Mouse (Mus musculus) heart, embryonic 16.5 days (tissue): Measurements from ENCODE around the gene Baiap2l1. TPM values are rescaled to one million over a fixed set of nuclear protein-coding genes. Genes with fewer than 3 reads are reported as not detected.

Experiments
- ATAC-seq: fragments of 200-750 bp; cut with Nextera tagmentation; replicated peaks from 2 replicates; pipeline ENCODE4 v1.8.0; 2017; ENCODE audit warnings: moderate number of reproducible peaks; ENCODE audit not compliant: insufficient read depth, low FRiP score; ENCODE audit errors: extremely low read depth
- H3K27ac ChIP-seq: fragments of 300-500 bp; sonication (generic); 2 replicates; pipeline ENCODE4 v1.5.1; 2014; ENCODE audit warnings: mild to moderate bottlenecking, low read length, control low read depth, moderate library complexity
- H3K27me3 ChIP-seq: fragments of 300-500 bp; sonication (generic); 2 replicates; pipeline ENCODE4 v1.6.1; 2014; ENCODE audit warnings: low read length, mixed read lengths; ENCODE audit not compliant: control insufficient read depth, insufficient read depth
- H3K36me3 ChIP-seq: fragments of 300-500 bp; sonication (generic); 2 replicates; pipeline ENCODE4 v1.6.1; 2014; ENCODE audit not compliant: control insufficient read depth, insufficient read depth
- H3K4me1 ChIP-seq: fragments of 300-500 bp; sonication (generic); 2 replicates; pipeline ENCODE4 v1.6.1; 2014; ENCODE audit warnings: low read length, mixed read lengths; ENCODE audit not compliant: control insufficient read depth, insufficient read depth
- H3K4me2 ChIP-seq: fragments of 300-500 bp; sonication (generic); 2 replicates; pipeline ENCODE4 v1.6.1; 2014; ENCODE audit warnings: low read depth, mild to moderate bottlenecking, control low read depth, low read length
- H3K4me3 ChIP-seq: fragments of 300-500 bp; sonication (generic); 2 replicates; pipeline ENCODE4 v1.5.1; 2014; ENCODE audit warnings: mild to moderate bottlenecking, control low read depth, low read length
- H3K9ac ChIP-seq: fragments of 300-500 bp; sonication (generic); 2 replicates; pipeline ENCODE4 v1.6.1; 2014; ENCODE audit warnings: low read length, control low read depth
- H3K9me3 ChIP-seq: fragments of 300-500 bp; sonication (generic); replicated peaks from 2 replicates; pipeline ENCODE4 v1.6.1; 2016; ENCODE audit warnings: low read length; ENCODE audit not compliant: control insufficient read depth
- WGBS: fragments of 180-500 bp; shearing (Covaris S2); extraction: QIAGEN DNeasy Blood & Tissue Kit; methylation state at CpG from one replicate; pipeline ENCODE4 v1.1.7; 2014; 5-methylcytosine and 5-hydroxymethylcytosine counted together
- polyA plus RNA-seq: library from polyadenylated mRNA; unstranded; fragments of >200 nt; fragmentation: Nextera tagmentation; extraction: Ambion mirVana; gene quantifications from 2 replicates; pipeline ENCODE4 v1.2.1, GENCODE M21; 2015

The Baiap2l1 gene
- polyA plus RNA-seq, 1 experiment from 2014 or later = 12.0 TPM

GRCm38 (mm10) chr5:144260464-144260863 lies 97.4 kb downstream of the Baiap2l1 start:
- Histone ChIP-seq H3K4me2 (no peak overlapping the region), H3K27me3 (no peaks in the 10 kb centered on the region), H3K4me3 (no peak overlapping the region), H3K9me3 (no peaks in the 10 kb centered on the region), H3K9ac (no peak overlapping the region), H3K27ac (no peak overlapping the region), H3K36me3 (peaks cover 8% of the 10 kb centered on the region; the same call in 1 of the 2 replicates), H3K4me1 (peaks cover 62% of the 10 kb centered on the region)
- no peak for ATAC-seq
- WGBS = 81% methylated on average over 8 of the region's 8 CpGs

DNA sequence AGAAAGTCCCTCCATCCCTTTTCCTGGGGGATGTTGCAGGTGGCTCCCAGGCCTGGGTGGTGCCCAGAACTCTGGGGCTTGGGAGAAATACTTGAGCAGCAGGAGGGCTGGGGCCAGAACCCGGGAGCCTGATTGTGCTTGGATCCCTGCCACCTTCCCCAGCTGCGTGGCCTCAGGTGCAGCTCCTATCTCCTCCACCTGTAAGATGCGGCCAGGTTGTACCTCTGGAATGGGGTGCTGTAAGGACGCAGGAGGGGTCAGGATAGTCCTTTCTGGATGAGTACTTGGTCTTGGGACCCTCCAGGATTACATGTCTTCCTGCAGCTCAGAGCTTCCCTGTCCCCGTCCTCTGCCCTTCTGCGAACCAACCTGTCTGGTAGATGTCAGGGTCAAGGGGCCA lies 98.7 kb downstream of the Baiap2l1 start:
- no peak for ATAC-seq
- Histone ChIP-seq H3K4me3 (peak overlapping the region; percentile 92), H3K36me3 (no peaks in the 10 kb centered on the region), H3K9me3 (no peaks in the 10 kb centered on the region), H3K4me1 (peaks cover 65% of the 10 kb centered on the region), H3K4me2 (peak overlapping the region; percentile 78), H3K9ac (peak overlapping the region; percentile 99), H3K27me3 (no peaks in the 10 kb centered on the region), H3K27ac (peak overlapping the region; percentile 98; the same call in 1 of the 2 replicates)
- 65% methylated on average over 6 of the region's 6 CpGs for WGBS

- H3K27me3 ChIP-seq = no peaks in the 10 kb centered on the region
- ATAC-seq = no peak
- H3K9me3 ChIP-seq = no peaks in the 10 kb centered on the region
- H3K36me3 ChIP-seq = no peaks in the 10 kb centered on the region
- H3K4me2 ChIP-seq = peak overlapping the region; percentile 78
- 13% methylated on average over 2 of the region's 2 CpGs for WGBS
- H3K4me1 ChIP-seq = peaks cover 65% of the 10 kb centered on the region
- H3K27ac ChIP-seq = peak overlapping the region; percentile 98
- H3K9ac ChIP-seq = peak overlapping the region; percentile 99
- H3K4me3 ChIP-seq = peak overlapping the region; percentile 92
Observed at GRCm38 (mm10) chr5:144258687-144259086, 99.2 kb downstream of the Baiap2l1 start.

DNA sequence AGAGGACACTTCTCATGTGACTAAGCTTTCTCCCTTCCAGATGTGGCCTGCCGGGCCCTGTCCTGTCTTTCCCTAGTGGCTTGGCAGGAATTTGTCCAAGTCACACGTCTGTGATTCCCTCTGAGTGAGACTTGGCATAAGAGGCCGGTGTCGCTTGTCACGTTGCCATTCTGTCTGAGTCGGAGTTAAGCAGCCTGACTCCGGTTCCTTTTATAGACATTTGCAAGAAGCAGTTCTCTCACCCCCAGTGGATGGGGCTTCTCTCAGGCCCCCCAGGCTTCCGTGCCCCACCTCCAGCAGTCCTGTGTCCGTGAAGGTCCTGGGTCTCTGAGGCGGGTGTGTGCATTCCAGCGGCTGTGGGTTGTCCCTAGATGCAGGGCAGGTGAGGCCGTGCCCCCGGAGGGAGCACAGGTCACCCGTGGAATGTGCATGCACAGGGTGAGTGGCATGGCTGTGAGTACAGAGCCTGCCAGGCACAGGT lies 99.7 kb downstream of the Baiap2l1 start:
- Histone ChIP-seq H3K9ac (peak overlapping the region; percentile 99), H3K27ac (peak overlapping the region; percentile 98), H3K27me3 (no peaks in the 10 kb centered on the region), H3K4me2 (peak overlapping the region; percentile 78), H3K9me3 (no peaks in the 10 kb centered on the region), H3K36me3 (no peaks in the 10 kb centered on the region), H3K4me3 (peak overlapping the region; percentile 92), H3K4me1 (peaks cover 64% of the 10 kb centered on the region)
- 15% methylated on average over 14 of the region's 14 CpGs for WGBS
- ATAC-seq = peak; percentile 41

DNA sequence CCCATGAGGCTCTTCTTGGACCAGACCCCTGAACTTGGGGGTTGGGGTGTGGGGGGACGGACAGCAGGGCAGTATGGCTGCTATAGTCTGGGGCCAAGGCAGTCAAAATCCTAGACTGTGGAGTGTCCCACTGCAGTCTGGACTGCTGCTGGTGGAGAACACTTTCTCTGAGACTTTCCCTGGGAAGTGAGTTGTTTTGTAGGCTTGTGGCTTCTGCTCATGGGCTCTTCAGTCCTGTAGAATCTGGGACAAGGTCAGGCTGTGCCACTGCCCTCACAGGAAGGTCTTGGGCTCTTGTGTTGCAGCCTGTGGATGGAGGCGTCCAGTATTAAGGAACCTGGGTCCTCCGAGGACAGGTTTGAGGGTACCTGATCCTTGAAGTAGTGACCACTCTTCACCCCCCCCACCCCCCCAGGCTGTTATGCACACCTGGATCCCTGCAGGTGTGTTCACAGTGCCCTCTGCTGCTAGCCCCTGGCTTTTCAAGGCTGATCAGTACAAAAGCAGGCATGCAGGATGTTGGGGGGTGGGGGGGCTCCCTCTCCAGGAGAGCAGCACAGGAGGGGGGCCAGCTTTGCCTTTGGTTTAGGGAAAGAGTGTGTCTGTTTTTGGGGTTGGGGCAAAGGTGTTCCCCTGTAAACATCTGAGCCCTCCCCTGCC lies 100.3 kb downstream of the Baiap2l1 start:
- Histone ChIP-seq H3K4me2 (peak overlapping the region; percentile 78), H3K36me3 (no peaks in the 10 kb centered on the region), H3K4me1 (peaks cover 60% of the 10 kb centered on the region), H3K9ac (peak overlapping the region; percentile 99), H3K27me3 (no peaks in the 10 kb centered on the region), H3K27ac (peak overlapping the region; percentile 98), H3K4me3 (peak overlapping the region; percentile 92), H3K9me3 (no peaks in the 10 kb centered on the region)
- 56% methylated on average over 3 of the region's 3 CpGs for WGBS
- no peak for ATAC-seq

DNA sequence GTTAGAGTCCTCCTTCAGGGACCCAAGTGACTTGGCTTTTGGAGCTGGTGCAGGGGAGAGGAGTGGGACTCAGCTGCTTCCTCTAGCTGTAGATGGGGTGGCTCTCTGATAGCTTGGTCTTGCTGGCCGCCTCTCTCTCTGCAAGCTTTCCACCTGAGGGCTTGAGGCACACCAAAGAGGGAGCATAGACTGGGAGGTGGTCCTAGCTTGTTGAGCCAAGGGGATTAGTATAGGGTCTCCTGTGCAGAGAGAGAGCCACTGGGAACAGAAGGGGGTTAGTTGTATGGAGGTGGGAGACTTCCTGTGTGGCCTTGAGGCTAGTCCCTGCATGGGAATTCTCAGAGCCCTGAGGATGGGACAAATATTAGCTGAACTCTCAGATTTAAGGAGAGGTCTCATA lies 101.0 kb downstream of the Baiap2l1 start:
- H3K4me1 ChIP-seq = peaks cover 55% of the 10 kb centered on the region
- no peaks in the 10 kb centered on the region for H3K36me3 ChIP-seq
- H3K27ac ChIP-seq = peak overlapping the region; percentile 98
- peak overlapping the region; percentile 99 for H3K9ac ChIP-seq
- ATAC-seq = no peak
- H3K9me3 ChIP-seq = no peaks in the 10 kb centered on the region
- H3K27me3 ChIP-seq = no peaks in the 10 kb centered on the region
- peak overlapping the region; percentile 92 for H3K4me3 ChIP-seq
- WGBS = 26% methylated on average over 1 of the region's 1 CpGs
- peak overlapping the region; percentile 78 for H3K4me2 ChIP-seq

- WGBS = 14% methylated on average over 7 of the region's 7 CpGs
- peak overlapping the region; percentile 92 for H3K4me3 ChIP-seq
- ATAC-seq = no peak
- peak overlapping the region; percentile 78 for H3K4me2 ChIP-seq
- H3K9ac ChIP-seq = peak overlapping the region; percentile 99
- H3K27ac ChIP-seq = peak overlapping the region; percentile 98
- H3K36me3 ChIP-seq = no peaks in the 10 kb centered on the region
- no peaks in the 10 kb centered on the region for H3K27me3 ChIP-seq
- H3K4me1 ChIP-seq = peaks cover 52% of the 10 kb centered on the region
- no peaks in the 10 kb centered on the region for H3K9me3 ChIP-seq
Observed at GRCm38 (mm10) chr5:144256541-144256870, 101.4 kb downstream of the Baiap2l1 start.

DNA sequence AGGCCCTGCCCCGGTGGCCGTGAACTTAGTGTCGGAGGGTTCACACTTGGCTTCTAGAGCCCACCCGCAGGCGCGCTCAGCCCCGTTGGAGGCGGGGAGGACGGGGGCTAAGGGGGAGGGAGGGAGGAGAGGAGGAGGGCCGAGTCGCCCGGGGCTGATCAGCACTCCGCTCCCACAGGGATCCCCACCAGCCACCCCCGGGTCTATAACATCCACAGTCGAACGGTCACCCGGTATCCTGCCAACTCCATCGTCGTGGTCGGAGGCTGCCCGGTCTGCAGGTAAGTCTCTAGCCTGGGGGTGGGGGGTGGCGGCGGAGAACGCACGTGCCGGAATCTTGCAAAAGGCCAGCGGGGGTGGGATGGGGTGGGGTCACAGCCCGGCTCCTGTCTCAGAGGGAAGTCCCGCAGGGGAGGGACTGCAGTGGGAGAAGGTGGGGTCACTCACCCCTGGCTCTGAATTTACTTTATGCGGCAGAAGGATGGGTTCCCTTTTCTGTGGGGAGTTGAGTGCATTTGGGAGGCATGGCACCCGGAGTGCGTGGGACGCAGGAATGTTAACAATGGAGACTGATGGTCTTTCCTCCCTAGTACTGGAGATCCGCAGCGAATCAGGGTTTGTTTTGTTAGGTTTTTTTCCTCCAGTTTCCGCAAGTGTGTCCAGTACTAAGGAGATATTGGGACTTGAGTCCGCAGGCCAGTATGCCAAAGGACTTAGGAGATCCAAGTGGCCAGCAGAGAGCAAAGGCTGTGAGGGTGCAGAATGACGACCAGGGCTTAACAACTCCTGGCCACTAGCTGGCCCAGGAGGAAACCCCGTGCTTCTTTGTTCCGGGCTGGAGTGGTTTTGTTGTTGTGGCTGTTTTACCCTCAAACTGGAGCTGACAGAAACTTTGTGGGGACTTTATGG lies 102.0 kb downstream of the Baiap2l1 start:
- Histone ChIP-seq H3K36me3 (no peaks in the 10 kb centered on the region), H3K4me1 (peaks cover 45% of the 10 kb centered on the region), H3K27ac (peak overlapping the region; percentile 98), H3K4me3 (peak overlapping the region; percentile 92), H3K9ac (peak overlapping the region; percentile 99), H3K27me3 (no peaks in the 10 kb centered on the region), H3K9me3 (no peaks in the 10 kb centered on the region), H3K4me2 (peak overlapping the region; percentile 78)
- under 1% methylated on average over 40 of the region's 40 CpGs for WGBS
- ATAC-seq = peak; percentile 37
